Mouse (Mus musculus): ENCODE measurements around the gene Derl3.

DNA sequence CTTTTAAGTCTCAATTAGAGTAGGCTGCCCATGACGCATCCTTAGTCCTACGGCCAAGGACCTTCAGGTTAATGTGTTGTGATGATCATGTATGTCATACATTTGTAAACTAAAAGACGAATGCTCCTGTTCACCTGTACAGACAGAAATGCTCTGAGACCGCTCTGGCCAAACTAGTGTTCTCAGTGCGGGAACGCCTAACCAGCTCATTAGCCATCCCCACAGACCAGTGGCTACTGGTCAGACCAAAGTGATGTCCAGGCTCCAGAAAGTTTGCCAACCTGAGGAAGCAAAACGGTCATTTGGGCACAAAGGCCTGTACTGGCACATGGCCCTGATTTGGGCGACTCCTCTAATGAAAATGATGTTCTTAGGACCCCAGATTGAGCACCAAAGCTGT lies 8.5 kb upstream of the Derl3 start:
- TF ChIP-seq POLR2A (IDR thresholded peaks at IDR 0.05; ENCODE audit: extremely low read depth, insufficient read depth, low read length) (no peak), CTCF (IDR thresholded peaks at IDR 0.05; ENCODE audit: low read depth, low read length) (no peak)

Data from liver, adult 2 months (tissue).